In genomic region chr8:90519567-90519966, GRCm38 (mm10) we compare ENCODE assay signal across 23 mouse cellular contexts.
DNase-seq lines count a peak whose midpoint lies in the region; ATAC-seq and TF ChIP-seq lines count a peak whose summit lies in the region.
"Had no signal": no experiment of that assay in that cellular context is flagged by ENCODE, and none has a peak within 500 bp of the region (broad histone marks: within the 10 kb centered on the region; RNA-seq: fewer than 3 reads in every experiment).

No protein-coding gene starts in this region.

- TF ChIP-seq CTCF in midbrain, postnatal 0 days (IDR thresholded peaks at IDR 0.05) = no peak
- no peak for TF ChIP-seq CTCF in brain, embryonic 14.5 days (IDR thresholded peaks at IDR 0.05; ENCODE audit: borderline replicate concordance, extremely low read depth, insufficient read depth, insufficient read length)
- TF ChIP-seq CTCF in embryonic fibroblast, embryonic 13.5 days (IDR thresholded peaks at IDR 0.05; ENCODE audit: borderline replicate concordance, insufficient read depth, low read length) = no peak

- H3K9ac ChIP-seq in midbrain, embryonic 11.5 days (ENCODE audit: low read length) = no peak overlapping the region
- H3K9ac ChIP-seq in midbrain, embryonic 14.5 days (replicated peaks; ENCODE audit: low read length) = no peak overlapping the region
- H3K9ac ChIP-seq in midbrain, postnatal 0 days (replicated peaks; ENCODE audit: low read length, poor library complexity, severe bottlenecking) = no peak overlapping the region
- H3K9ac ChIP-seq: embryonic facial prominence, embryonic 12.5 days; embryonic facial prominence, embryonic 15.5 days; forebrain, embryonic 12.5 days; heart, embryonic 13.5 days had no signal

- no peaks in the 10 kb centered on the region for H3K36me3 ChIP-seq in midbrain, embryonic 10.5 days
- H3K36me3 ChIP-seq in midbrain, embryonic 11.5 days (ENCODE audit: control insufficient read depth, insufficient read depth, low read length) = no peaks in the 10 kb centered on the region
- H3K36me3 ChIP-seq in midbrain, embryonic 14.5 days (ENCODE audit: control insufficient read depth, insufficient read depth, low read length) = no peaks in the 10 kb centered on the region
- H3K36me3 ChIP-seq in midbrain, postnatal 0 days (ENCODE audit: insufficient read depth, low read length) = no peaks in the 10 kb centered on the region
- H3K36me3 ChIP-seq: embryonic facial prominence, embryonic 12.5 days; embryonic facial prominence, embryonic 15.5 days; forebrain, embryonic 12.5 days; heart, embryonic 10.5 days; heart, embryonic 13.5 days had no signal

- H3K4me3 ChIP-seq in midbrain, embryonic 10.5 days = no peak overlapping the region
- H3K4me3 ChIP-seq in midbrain, embryonic 11.5 days (ENCODE audit: low read depth, low read length) = no peak overlapping the region
- H3K4me3 ChIP-seq in midbrain, embryonic 14.5 days (replicated peaks; ENCODE audit: low read depth, low read length) = no peak overlapping the region
- H3K4me3 ChIP-seq in midbrain, postnatal 0 days (ENCODE audit: low read depth, low read length) = no peak overlapping the region
- H3K4me3 ChIP-seq in embryonic fibroblast, embryonic 13.5 days (ENCODE audit: insufficient read depth, low read length) = no peak overlapping the region
- H3K4me3 ChIP-seq: embryonic facial prominence, embryonic 12.5 days; embryonic facial prominence, embryonic 15.5 days; erythroblast, embryonic 14.5 days; forebrain, embryonic 12.5 days; heart, adult 2 months; heart, embryonic 10.5 days; heart, embryonic 13.5 days had no signal

- no peak for TF ChIP-seq POLR2A in brain, embryonic 14.5 days (IDR thresholded peaks at IDR 0.05; ENCODE audit: borderline replicate concordance, extremely low read depth, insufficient read depth, insufficient read length, poor library complexity, severe bottlenecking)
- TF ChIP-seq POLR2A in embryonic fibroblast, embryonic 13.5 days (IDR thresholded peaks at IDR 0.05; ENCODE audit: low read depth, low read length) = no peak

- peaks cover 18% of the 10 kb centered on the region for H3K4me1 ChIP-seq in midbrain, embryonic 10.5 days
- 0 out of 2 replicates have a peak, but pooled peaks cover 4% of the 10 kb centered on the region for H3K4me1 ChIP-seq in midbrain, embryonic 11.5 days (ENCODE audit: control insufficient read depth, insufficient read depth, low read length)
- H3K4me1 ChIP-seq in midbrain, embryonic 14.5 days (ENCODE audit: control insufficient read depth, insufficient read depth, low read length) = peaks cover 19% of the 10 kb centered on the region
- H3K4me1 ChIP-seq in midbrain, postnatal 0 days (ENCODE audit: insufficient read depth, low read length) = no peaks in the 10 kb centered on the region
- H3K4me1 ChIP-seq in embryonic fibroblast, embryonic 13.5 days (ENCODE audit: control insufficient read depth, insufficient read depth, low read length) = 0 out of 2 replicates have a peak, but pooled peaks cover 5% of the 10 kb centered on the region
- H3K4me1 ChIP-seq: embryonic facial prominence, embryonic 15.5 days; heart, embryonic 10.5 days; heart, embryonic 13.5 days had no signal

- H3K4me2 ChIP-seq in midbrain, embryonic 11.5 days = no peak overlapping the region
- no peak overlapping the region for H3K4me2 ChIP-seq in midbrain, embryonic 14.5 days (ENCODE audit: low read length)
- no peak overlapping the region for H3K4me2 ChIP-seq in midbrain, postnatal 0 days (ENCODE audit: low read depth, low read length, poor library complexity, severe bottlenecking)
- H3K4me2 ChIP-seq: embryonic facial prominence, embryonic 12.5 days; embryonic facial prominence, embryonic 15.5 days; forebrain, embryonic 12.5 days; heart, embryonic 13.5 days had no signal

- H3K9me3 ChIP-seq in midbrain, embryonic 10.5 days (replicated peaks) = peaks cover 10% of the 10 kb centered on the region; the same call in 1 of the 2 replicates
- H3K9me3 ChIP-seq in midbrain, embryonic 11.5 days (ENCODE audit: control insufficient read depth, low read length) = no peaks in the 10 kb centered on the region; the same call in 1 of the 2 replicates
- no peaks in the 10 kb centered on the region for H3K9me3 ChIP-seq in midbrain, embryonic 14.5 days (ENCODE audit: control insufficient read depth, low read length)
- H3K9me3 ChIP-seq in midbrain, postnatal 0 days (ENCODE audit: low read length) = no peaks in the 10 kb centered on the region
- H3K9me3 ChIP-seq: embryonic facial prominence, embryonic 12.5 days; embryonic facial prominence, embryonic 15.5 days; forebrain, embryonic 12.5 days; heart, embryonic 10.5 days; heart, embryonic 13.5 days had no signal

- 0 out of 2 replicates have a peak overlapping the region, but pooled peaks have one; percentile 6 for H3K27ac ChIP-seq in midbrain, embryonic 10.5 days (replicated peaks)
- H3K27ac ChIP-seq in midbrain, embryonic 11.5 days (ENCODE audit: low read depth, low read length) = no peak overlapping the region
- 0 out of 2 replicates have a peak overlapping the region, but pooled peaks have one; percentile 13 for H3K27ac ChIP-seq in midbrain, embryonic 14.5 days (replicated peaks; ENCODE audit: low read depth, low read length)
- H3K27ac ChIP-seq in midbrain, postnatal 0 days (ENCODE audit: low read depth, low read length) = no peak overlapping the region
- peak overlapping the region; percentile 55; the same call in 1 of the 2 replicates for H3K27ac ChIP-seq in embryonic fibroblast, embryonic 13.5 days (ENCODE audit: insufficient read depth, low read length)
- H3K27ac ChIP-seq: embryonic facial prominence, embryonic 12.5 days; embryonic facial prominence, embryonic 15.5 days; forebrain, embryonic 12.5 days; heart, adult 2 months; heart, embryonic 10.5 days; heart, embryonic 13.5 days had no signal

- no peaks in the 10 kb centered on the region for H3K27me3 ChIP-seq in midbrain, embryonic 10.5 days (ENCODE audit: low read depth, poor library complexity, severe bottlenecking)
- no peaks in the 10 kb centered on the region for H3K27me3 ChIP-seq in midbrain, embryonic 11.5 days (ENCODE audit: control insufficient read depth, insufficient read depth, low read length)
- H3K27me3 ChIP-seq in midbrain, embryonic 14.5 days (ENCODE audit: control insufficient read depth, insufficient read depth, low read length) = no peaks in the 10 kb centered on the region
- H3K27me3 ChIP-seq in midbrain, postnatal 0 days (ENCODE audit: insufficient read depth, low read length) = no peaks in the 10 kb centered on the region
- H3K27me3 ChIP-seq: embryonic facial prominence, embryonic 12.5 days; embryonic facial prominence, embryonic 15.5 days; forebrain, embryonic 12.5 days; heart, embryonic 13.5 days had no signal

- DNase-seq in midbrain, embryonic 10.5 days (ENCODE audit: low spot score) = no peak
- DNase-seq in midbrain, embryonic 11.5 days (ENCODE audit: low spot score, missing footprints) = no peak
- peak; percentile 57 for DNase-seq in midbrain, embryonic 14.5 days
- DNase-seq in midbrain, postnatal 0 days (ENCODE audit: low spot score) = no peak
- DNase-seq in brain, embryonic 14.5 days (ENCODE audit: low read depth) = peak; percentile 63
- DNase-seq: adrenal gland, adult 2 months; adrenal gland, postnatal 14 days; cerebellum, adult 11-12 months; cerebellum, adult 8-10 months; cerebellum, postnatal 36 days; gastrocnemius, postnatal 10 days; gastrocnemius, postnatal 36 days; heart, adult 2 months; heart, postnatal 14 days; heart, postnatal 4 days had no signal

- no peak for ATAC-seq in midbrain, embryonic 11.5 days (ENCODE audit: low FRiP score)
- no peak for ATAC-seq in midbrain, embryonic 14.5 days (ENCODE audit: low FRiP score, low TSS enrichment)
- ATAC-seq in midbrain, postnatal 0 days (ENCODE audit: low FRiP score) = no peak
- ATAC-seq: CD4-positive, CD25-positive, alpha-beta regulatory T cell, adult 4 months had no signal

- 86% methylated on average over 6 of the region's 6 CpGs for WGBS in midbrain, embryonic 10.5 days
- WGBS in midbrain, embryonic 11.5 days = 69% methylated on average over 6 of the region's 6 CpGs
- 25% methylated on average over 6 of the region's 6 CpGs for WGBS in midbrain, embryonic 14.5 days
- WGBS in midbrain, postnatal 0 days = 31% methylated on average over 6 of the region's 6 CpGs

Comparison
In these comparisons a context has a peak if more than half of its experiments do, and no peak if none do; other contexts are left out.
1. DNase-seq: peak in midbrain, embryonic 14.5 days (single experiment) and brain, embryonic 14.5 days (single experiment); none in midbrain, embryonic 10.5 days (single experiment), midbrain, embryonic 11.5 days (single experiment) and midbrain, postnatal 0 days (single experiment).
2. H3K27ac ChIP-seq: peak in midbrain, embryonic 10.5 days (single experiment), midbrain, embryonic 14.5 days (single experiment) and embryonic fibroblast, embryonic 13.5 days (single experiment); none in midbrain, embryonic 11.5 days (single experiment) and midbrain, postnatal 0 days (single experiment).